16 mouse cellular contexts compared by ENCODE assay signal in genomic region chr5:33200071-33200470, GRCm38 (mm10).
"Had no signal": no experiment of that assay in that cellular context is flagged by ENCODE, and none has a peak within 500 bp of the region (broad histone marks: within the 10 kb centered on the region; RNA-seq: fewer than 3 reads in every experiment).

No protein-coding gene starts in this region.

- DNase-seq: kidney, postnatal 14 days; layer of hippocampus, adult 9-11 months; liver, postnatal 0 days; lung, embryonic 14.5 days; lung, postnatal 36 days; thymus, adult 18-20 months; thymus, postnatal 36 days had no signal

- H3K9ac ChIP-seq: kidney, embryonic 15.5 days; limb, embryonic 15.5 days; liver, embryonic 14.5 days; liver, postnatal 0 days; lung, embryonic 14.5 days; midbrain, embryonic 13.5 days had no signal

- H3K4me3 ChIP-seq: kidney, embryonic 15.5 days; layer of hippocampus, adult 2 months; limb, embryonic 15.5 days; megakaryocyte, embryonic 14.5 days; midbrain, embryonic 10.5 days; midbrain, embryonic 13.5 days had no signal

- H3K9me3 ChIP-seq: kidney, embryonic 15.5 days; limb, embryonic 15.5 days; megakaryocyte, embryonic 14.5 days; midbrain, embryonic 10.5 days; midbrain, embryonic 13.5 days had no signal

- H3K4me2 ChIP-seq: kidney, embryonic 15.5 days; limb, embryonic 15.5 days; liver, embryonic 11.5 days; lung, embryonic 14.5 days; midbrain, embryonic 13.5 days had no signal

- ATAC-seq: liver, postnatal 0 days; lung, postnatal 0 days; midbrain, embryonic 13.5 days had no signal

- H3K27ac ChIP-seq: kidney, embryonic 15.5 days; layer of hippocampus, adult 2 months; limb, embryonic 15.5 days; liver, embryonic 14.5 days; midbrain, embryonic 10.5 days; midbrain, embryonic 13.5 days had no signal

- H3K27me3 ChIP-seq: kidney, embryonic 15.5 days; limb, embryonic 15.5 days; midbrain, embryonic 13.5 days had no signal

- H3K4me1 ChIP-seq: limb, embryonic 15.5 days; midbrain, embryonic 13.5 days had no signal

- H3K36me3 ChIP-seq: kidney, embryonic 15.5 days; limb, embryonic 15.5 days; midbrain, embryonic 10.5 days; midbrain, embryonic 13.5 days had no signal
